Mouse (Mus musculus): Measurements from ENCODE around the gene Fbxo7. TPM values are rescaled to one million over a fixed set of nuclear protein-coding genes. Genes with fewer than 3 reads are reported as not detected.

The Fbxo7 gene
- polyA plus RNA-seq, 1 experiment from 2014 or later = 28.7 TPM

GRCm38 (mm10) chr10:86047786-86048185 is 26.0 kb downstream of the Fbxo7 start:
- H3K4me2 ChIP-seq (ENCODE audit: low read depth, low read length) = no peak overlapping the region
- TF ChIP-seq EP300 (IDR thresholded peaks at IDR 0.05; ENCODE audit: low read depth) = no peak
- TF ChIP-seq CTCF (IDR thresholded peaks at IDR 0.05; ENCODE audit: low read depth) = no peak
- no peaks in the 10 kb centered on the region for H3K9me3 ChIP-seq (ENCODE audit: low read length)
- no peak for ATAC-seq
- H3K36me3 ChIP-seq (replicated peaks; ENCODE audit: insufficient read depth, low read length) = peaks cover 66% of the 10 kb centered on the region
- no peaks in the 10 kb centered on the region for H3K4me1 ChIP-seq (ENCODE audit: insufficient read depth)
- no peak overlapping the region for H3K9ac ChIP-seq (replicated peaks)
- DNase-seq = no peak
- H3K27ac ChIP-seq (ENCODE audit: low read depth) = no peak overlapping the region
- no peaks in the 10 kb centered on the region for H3K27me3 ChIP-seq (ENCODE audit: insufficient read depth, low read length)
- WGBS (ENCODE audit: insufficient replicate concordance) = 90% methylated on average over 9 of the region's 9 CpGs
- no peak overlapping the region for H3K4me3 ChIP-seq (ENCODE audit: low read depth, low read length)

GRCm38 (mm10) chr10:86050522-86050921 is 28.8 kb downstream of the Fbxo7 start:
- Histone ChIP-seq H3K4me3 (ENCODE audit: low read depth, low read length) (no peak overlapping the region), H3K27me3 (ENCODE audit: insufficient read depth, low read length) (no peaks in the 10 kb centered on the region), H3K27ac (ENCODE audit: low read depth) (no peak overlapping the region), H3K36me3 (replicated peaks; ENCODE audit: insufficient read depth, low read length) (peaks cover 51% of the 10 kb centered on the region), H3K4me1 (ENCODE audit: insufficient read depth) (peaks cover 7% of the 10 kb centered on the region; the same call in 1 of the 2 replicates), H3K4me2 (ENCODE audit: low read depth, low read length) (no peak overlapping the region), H3K9me3 (ENCODE audit: low read length) (no peaks in the 10 kb centered on the region), H3K9ac (replicated peaks) (no peak overlapping the region)
- ATAC-seq (no peak), DNase-seq (no peak)
- TF ChIP-seq EP300 (IDR thresholded peaks at IDR 0.05; ENCODE audit: low read depth) = no peak
- TF ChIP-seq CTCF (IDR thresholded peaks at IDR 0.05; ENCODE audit: low read depth) = no peak
- WGBS (ENCODE audit: insufficient replicate concordance) = 80% methylated on average over 2 of the region's 2 CpGs

- Histone ChIP-seq H3K36me3 (replicated peaks; ENCODE audit: insufficient read depth, low read length) (peaks cover 30% of the 10 kb centered on the region), H3K9me3 (ENCODE audit: low read length) (no peaks in the 10 kb centered on the region), H3K4me1 (ENCODE audit: insufficient read depth) (peaks cover 7% of the 10 kb centered on the region; the same call in 1 of the 2 replicates), H3K4me3 (ENCODE audit: low read depth, low read length) (no peak overlapping the region), H3K27ac (ENCODE audit: low read depth) (peak overlapping the region; percentile 5; the same call in 1 of the 2 replicates), H3K27me3 (ENCODE audit: insufficient read depth, low read length) (no peaks in the 10 kb centered on the region), H3K9ac (replicated peaks) (no peak overlapping the region), H3K4me2 (ENCODE audit: low read depth, low read length) (no peak overlapping the region)
- peak; percentile 76 for TF ChIP-seq EP300 (IDR thresholded peaks at IDR 0.05; ENCODE audit: low read depth)
- TF ChIP-seq CTCF (IDR thresholded peaks at IDR 0.05; ENCODE audit: low read depth) = no peak
- WGBS (ENCODE audit: insufficient replicate concordance) = 44% methylated on average over 10 of the region's 10 CpGs
- ATAC-seq (peak; percentile 83), DNase-seq (no peak)
Observed at GRCm38 (mm10) chr10:86052818-86053522, 31.2 kb downstream of the Fbxo7 start.

GRCm38 (mm10) chr10:86056297-86056903 is 34.6 kb downstream of the Fbxo7 start:
- ATAC-seq (no peak), DNase-seq (no peak)
- Histone ChIP-seq H3K4me3 (ENCODE audit: low read depth, low read length) (no peak overlapping the region), H3K4me2 (ENCODE audit: low read depth, low read length) (no peak overlapping the region), H3K27ac (ENCODE audit: low read depth) (no peak overlapping the region), H3K4me1 (ENCODE audit: insufficient read depth) (peaks cover 7% of the 10 kb centered on the region; the same call in 1 of the 2 replicates), H3K27me3 (ENCODE audit: insufficient read depth, low read length) (no peaks in the 10 kb centered on the region), H3K36me3 (replicated peaks; ENCODE audit: insufficient read depth, low read length) (peaks cover 9% of the 10 kb centered on the region), H3K9me3 (ENCODE audit: low read length) (no peaks in the 10 kb centered on the region), H3K9ac (replicated peaks) (no peak overlapping the region)
- TF ChIP-seq EP300 (IDR thresholded peaks at IDR 0.05; ENCODE audit: low read depth) (no peak), CTCF (IDR thresholded peaks at IDR 0.05; ENCODE audit: low read depth) (peak; percentile 37)
- WGBS (ENCODE audit: insufficient replicate concordance) = 81% methylated on average over 8 of the region's 8 CpGs

GRCm38 (mm10) chr10:86057286-86057685 is 35.5 kb downstream of the Fbxo7 start:
- Histone ChIP-seq H3K4me3 (ENCODE audit: low read depth, low read length) (no peak overlapping the region), H3K27me3 (ENCODE audit: insufficient read depth, low read length) (no peaks in the 10 kb centered on the region), H3K9me3 (ENCODE audit: low read length) (0 out of 2 replicates have a peak, but pooled peaks cover 3% of the 10 kb centered on the region), H3K4me2 (ENCODE audit: low read depth, low read length) (no peak overlapping the region), H3K9ac (replicated peaks) (no peak overlapping the region), H3K27ac (ENCODE audit: low read depth) (no peak overlapping the region), H3K36me3 (replicated peaks; ENCODE audit: insufficient read depth, low read length) (peaks cover 7% of the 10 kb centered on the region; the same call in 1 of the 2 replicates), H3K4me1 (ENCODE audit: insufficient read depth) (peaks cover 7% of the 10 kb centered on the region; the same call in 1 of the 2 replicates)
- no peak for DNase-seq
- ATAC-seq = no peak
- 88% methylated on average over 11 of the region's 11 CpGs for WGBS (ENCODE audit: insufficient replicate concordance)
- no peak for TF ChIP-seq EP300 (IDR thresholded peaks at IDR 0.05; ENCODE audit: low read depth)
- no peak for TF ChIP-seq CTCF (IDR thresholded peaks at IDR 0.05; ENCODE audit: low read depth)

- 0 out of 2 replicates have a peak, but pooled peaks cover 3% of the 10 kb centered on the region for H3K9me3 ChIP-seq (ENCODE audit: low read length)
- ATAC-seq (no peak), DNase-seq (no peak)
- H3K27me3 ChIP-seq (ENCODE audit: insufficient read depth, low read length) = no peaks in the 10 kb centered on the region
- H3K36me3 ChIP-seq (replicated peaks; ENCODE audit: insufficient read depth, low read length) = peaks cover 7% of the 10 kb centered on the region; the same call in 1 of the 2 replicates
- TF ChIP-seq CTCF (IDR thresholded peaks at IDR 0.05; ENCODE audit: low read depth) (no peak), EP300 (IDR thresholded peaks at IDR 0.05; ENCODE audit: low read depth) (no peak)
- H3K4me2 ChIP-seq (ENCODE audit: low read depth, low read length) = no peak overlapping the region
- no peak overlapping the region for H3K4me3 ChIP-seq (ENCODE audit: low read depth, low read length)
- WGBS (ENCODE audit: insufficient replicate concordance) = 66% methylated on average over 2 of the region's 2 CpGs
- H3K27ac ChIP-seq (ENCODE audit: low read depth) = no peak overlapping the region
- H3K9ac ChIP-seq (replicated peaks) = no peak overlapping the region
- peaks cover 7% of the 10 kb centered on the region; the same call in 1 of the 2 replicates for H3K4me1 ChIP-seq (ENCODE audit: insufficient read depth)
Observed at GRCm38 (mm10) chr10:86057712-86058111, 35.9 kb downstream of the Fbxo7 start.
